Mouse (Mus musculus) embryonic facial prominence, embryonic 14.5 days (tissue): ENCODE results near the gene Fut11. TPM values are rescaled to one million over a fixed set of nuclear protein-coding genes. Genes with fewer than 3 reads are reported as not detected.

Source experiments
- ATAC-seq: fragments of 200-750 bp; cut with Nextera tagmentation; 2 replicates; pipeline ENCODE4 v1.8.0; 2017; ENCODE audit warnings: low read depth, moderate number of reproducible peaks, moderate TSS enrichment
- DNase-seq: peaks from one replicate; pipeline ENCODE4 v3.0.0-alpha.2; 2015; ENCODE audit warnings: low spot score
- H3K27ac ChIP-seq: fragments of 300-500 bp; sonication (generic); replicated peaks from 2 replicates; pipeline ENCODE4 v1.5.1; 2014; ENCODE audit warnings: low read depth, mild to moderate bottlenecking, low read length, moderate library complexity
- H3K27me3 ChIP-seq: fragments of 300-500 bp; sonication (generic); replicated peaks from 2 replicates; pipeline ENCODE4 v1.6.1; 2014; ENCODE audit warnings: low read length; ENCODE audit not compliant: control insufficient read depth, insufficient read depth
- H3K36me3 ChIP-seq: fragments of 300-500 bp; sonication (generic); 2 replicates; pipeline ENCODE4 v1.6.1; 2014; ENCODE audit warnings: low read length, mixed read lengths; ENCODE audit not compliant: control insufficient read depth, insufficient read depth
- H3K4me1 ChIP-seq: fragments of 300-500 bp; sonication (generic); 2 replicates; pipeline ENCODE4 v1.6.1; 2014; ENCODE audit warnings: antibody characterized with exemption, low read length; ENCODE audit not compliant: control insufficient read depth, insufficient read depth
- H3K4me2 ChIP-seq: fragments of 300-500 bp; sonication (generic); 2 replicates; pipeline ENCODE4 v1.6.1; 2014; ENCODE audit warnings: low read depth, mild to moderate bottlenecking, low read length, moderate library complexity, mixed read lengths
- H3K4me3 ChIP-seq: fragments of 300-500 bp; sonication (generic); 2 replicates; pipeline ENCODE4 v1.5.1; 2014; ENCODE audit warnings: low read depth, mild to moderate bottlenecking, low read length
- H3K9ac ChIP-seq: fragments of 300-500 bp; sonication (generic); 2 replicates; pipeline ENCODE4 v1.6.1; 2014; ENCODE audit warnings: low read depth, mild to moderate bottlenecking, low read length, moderate library complexity, mixed read lengths
- H3K9me3 ChIP-seq: fragments of 300-500 bp; sonication (generic); 2 replicates; pipeline ENCODE4 v1.6.1; 2016; ENCODE audit warnings: low read length; ENCODE audit not compliant: control insufficient read depth
- WGBS: fragments of 180-500 bp; shearing (Covaris S2); extraction: QIAGEN DNeasy Blood & Tissue Kit; methylation state at CpG from one replicate; pipeline ENCODE4 v1.1.7; 2014; 5-methylcytosine and 5-hydroxymethylcytosine counted together
- polyA plus RNA-seq: library from polyadenylated mRNA; unstranded; fragments of >200 nt; fragmentation: Nextera tagmentation; extraction: Ambion mirVana; gene quantifications from 2 replicates; pipeline ENCODE4 v1.2.1, GENCODE M21; 2014

Gene Fut11
- polyA plus RNA-seq, 1 experiment from 2014 or later, result 30.1 TPM

DNA sequence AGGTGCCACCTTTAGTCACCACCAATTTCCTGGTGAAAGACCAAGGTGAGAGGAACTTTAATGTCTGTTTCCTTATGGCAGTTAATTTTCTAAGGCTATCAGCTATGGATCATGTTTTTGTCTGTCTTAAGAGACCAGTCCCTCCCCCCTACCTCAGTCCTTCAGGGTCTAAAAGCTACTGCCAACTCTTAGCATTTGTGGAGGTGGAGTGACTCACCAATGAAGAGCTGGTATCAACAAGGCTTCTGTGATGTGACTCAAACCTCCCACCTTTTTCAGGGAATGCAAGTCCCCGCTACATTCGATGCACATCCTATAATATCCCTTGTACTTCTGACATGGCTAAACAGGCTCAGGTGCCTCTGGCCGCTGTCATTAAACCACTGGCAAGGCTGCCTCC lies 8.2 kb upstream of the Fut11 start:
- WGBS, result 92% methylated on average over 3 of the region's 3 CpGs
- peaks cover 100% of the 10 kb centered on the region for H3K36me3 ChIP-seq
- DNase-seq, result no peak

DNA sequence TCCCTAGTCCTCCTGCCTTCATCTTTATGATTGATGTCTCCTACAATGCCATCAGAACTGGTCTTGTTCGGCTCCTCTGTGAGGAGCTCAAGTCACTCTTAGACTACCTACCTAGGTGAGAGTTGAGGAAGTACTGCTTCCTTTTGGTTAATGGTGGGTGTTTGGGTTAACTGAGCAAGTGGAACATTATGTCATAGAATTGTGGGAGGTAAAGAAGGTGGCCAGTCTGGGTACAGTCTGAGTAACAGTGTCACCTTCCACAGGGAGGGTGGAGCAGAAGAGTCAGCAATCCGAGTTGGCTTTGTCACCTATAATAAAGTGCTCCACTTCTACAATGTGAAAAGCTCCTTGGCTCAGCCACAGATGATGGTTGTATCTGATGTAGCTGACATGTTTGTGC lies 5.8 kb upstream of the Fut11 start:
- ATAC-seq (no peak), DNase-seq (no peak)
- no peaks in the 10 kb centered on the region for H3K4me1 ChIP-seq
- no peaks in the 10 kb centered on the region for H3K27me3 ChIP-seq
- WGBS, result 95% methylated on average over 2 of the region's 2 CpGs
- no peak overlapping the region for H3K4me2 ChIP-seq
- peaks cover 100% of the 10 kb centered on the region for H3K36me3 ChIP-seq
- no peak overlapping the region for H3K9ac ChIP-seq
- no peak overlapping the region for H3K27ac ChIP-seq
- H3K9me3 ChIP-seq, result no peaks in the 10 kb centered on the region
- H3K4me3 ChIP-seq, result no peak overlapping the region

More for the DNA sequence above, 8.2 kb upstream of the Fut11 start:
- Histone ChIP-seq H3K4me3 (no peak overlapping the region), H3K9ac (no peak overlapping the region), H3K27me3 (no peaks in the 10 kb centered on the region), H3K9me3 (no peaks in the 10 kb centered on the region), H3K27ac (no peak overlapping the region), H3K4me2 (no peak overlapping the region), H3K4me1 (no peaks in the 10 kb centered on the region)
- no peak for ATAC-seq

DNA sequence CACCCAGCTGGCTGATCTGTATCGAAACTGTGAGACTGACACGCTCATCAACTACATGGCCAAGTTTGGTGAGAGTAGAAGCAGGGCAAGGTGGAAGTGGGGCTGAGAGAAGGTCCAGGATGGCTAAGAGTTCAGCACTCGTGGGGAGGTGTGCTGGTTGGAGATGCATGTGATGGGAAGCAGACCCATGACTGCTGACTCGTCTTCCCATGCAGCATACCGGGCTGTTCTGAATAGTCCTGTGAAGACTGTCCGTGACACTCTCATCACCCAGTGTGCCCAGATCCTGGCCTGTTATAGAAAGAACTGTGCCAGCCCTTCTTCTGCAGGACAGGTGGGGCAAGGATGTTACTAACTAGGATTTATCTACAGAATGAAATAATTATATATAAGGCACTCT lies 3.0 kb upstream of the Fut11 start:
- no peak for DNase-seq
- H3K27me3 ChIP-seq, result no peaks in the 10 kb centered on the region
- H3K9ac ChIP-seq, result no peak overlapping the region
- no peak for ATAC-seq
- WGBS, result 95% methylated on average over 6 of the region's 6 CpGs
- H3K27ac ChIP-seq, result no peak overlapping the region
- peaks cover 10% of the 10 kb centered on the region for H3K4me1 ChIP-seq
- peaks cover 78% of the 10 kb centered on the region for H3K36me3 ChIP-seq
- H3K4me2 ChIP-seq, result no peak overlapping the region
- H3K4me3 ChIP-seq, result no peak overlapping the region
- no peaks in the 10 kb centered on the region for H3K9me3 ChIP-seq

DNA sequence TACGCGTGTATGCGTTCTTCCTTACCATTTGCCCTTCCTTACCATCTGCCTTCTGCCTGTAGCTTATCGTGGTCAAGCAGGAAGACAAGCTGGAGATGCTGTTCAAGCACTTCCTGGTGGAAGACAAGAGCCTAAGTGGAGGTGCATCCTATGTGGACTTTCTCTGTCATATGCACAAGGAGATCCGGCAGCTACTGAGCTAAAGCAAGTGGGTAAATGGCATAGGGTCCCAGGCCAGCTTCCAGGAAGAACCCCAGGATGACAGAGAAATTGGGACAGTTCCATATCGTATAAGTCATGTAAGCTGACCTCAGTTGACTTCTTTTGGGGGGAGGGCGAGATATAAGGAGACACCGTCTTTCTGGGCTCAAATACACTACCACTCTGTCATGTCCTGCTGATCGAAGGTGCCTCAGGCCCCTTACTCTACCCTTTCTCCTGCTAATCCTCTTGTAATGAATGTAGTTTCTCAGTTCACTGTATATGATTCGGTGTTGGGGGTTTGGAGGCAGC lies 1.1 kb upstream of the Fut11 start:
- DNase-seq (no peak), ATAC-seq (no peak)
- Histone ChIP-seq H3K27me3 (no peaks in the 10 kb centered on the region), H3K36me3 (peaks cover 68% of the 10 kb centered on the region), H3K4me2 (no peak overlapping the region), H3K27ac (no peak overlapping the region), H3K4me1 (peaks cover 19% of the 10 kb centered on the region), H3K9me3 (no peaks in the 10 kb centered on the region), H3K4me3 (no peak overlapping the region), H3K9ac (0 out of 2 replicates have a peak overlapping the region, but pooled peaks have one; percentile 32)
- 93% methylated on average over 10 of the region's 10 CpGs for WGBS

DNA sequence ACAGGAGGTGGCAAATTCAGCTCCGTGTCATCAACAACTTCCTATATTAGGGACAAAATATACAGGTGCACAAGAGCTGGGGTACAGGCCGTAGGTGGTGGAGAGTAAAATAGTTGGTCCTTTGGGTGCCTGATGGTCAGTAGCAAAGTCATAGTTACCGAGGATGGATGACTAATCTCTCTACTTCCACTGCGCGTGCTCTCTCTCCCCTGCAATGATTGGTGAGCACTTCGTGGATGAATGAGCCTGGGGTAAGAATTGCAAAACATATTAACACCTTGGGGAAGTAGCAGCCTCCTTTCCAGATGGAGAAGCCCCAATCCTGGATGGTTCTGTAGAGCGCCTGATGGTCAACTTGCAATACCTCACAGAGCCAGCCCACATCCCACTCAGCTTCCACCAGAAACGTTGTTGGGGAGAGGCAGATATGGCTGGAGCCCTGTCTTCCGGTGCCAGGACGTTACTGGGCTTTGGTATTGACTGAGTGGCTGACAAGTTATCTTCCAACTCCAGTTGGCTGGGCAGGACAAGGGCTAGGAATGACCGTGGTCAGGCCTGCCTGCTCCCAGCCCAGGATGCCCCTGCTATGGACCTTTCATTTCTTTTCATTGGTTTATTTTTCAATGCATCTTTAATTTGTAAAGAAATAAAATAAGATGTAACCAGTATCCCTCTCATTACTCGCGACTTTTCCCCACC lies 434 bp upstream of the Fut11 start:
- Histone ChIP-seq H3K4me3 (peak overlapping the region; percentile 89), H3K27ac (peak overlapping the region; percentile 97), H3K4me1 (peaks cover 19% of the 10 kb centered on the region), H3K4me2 (peak overlapping the region; percentile 73), H3K9me3 (no peaks in the 10 kb centered on the region), H3K9ac (peak overlapping the region; percentile 93), H3K36me3 (peaks cover 64% of the 10 kb centered on the region), H3K27me3 (no peaks in the 10 kb centered on the region)
- ATAC-seq (no peak; the same call in 1 of the 2 replicates), DNase-seq (no peak)
- 46% methylated on average over 13 of the region's 13 CpGs for WGBS

DNA sequence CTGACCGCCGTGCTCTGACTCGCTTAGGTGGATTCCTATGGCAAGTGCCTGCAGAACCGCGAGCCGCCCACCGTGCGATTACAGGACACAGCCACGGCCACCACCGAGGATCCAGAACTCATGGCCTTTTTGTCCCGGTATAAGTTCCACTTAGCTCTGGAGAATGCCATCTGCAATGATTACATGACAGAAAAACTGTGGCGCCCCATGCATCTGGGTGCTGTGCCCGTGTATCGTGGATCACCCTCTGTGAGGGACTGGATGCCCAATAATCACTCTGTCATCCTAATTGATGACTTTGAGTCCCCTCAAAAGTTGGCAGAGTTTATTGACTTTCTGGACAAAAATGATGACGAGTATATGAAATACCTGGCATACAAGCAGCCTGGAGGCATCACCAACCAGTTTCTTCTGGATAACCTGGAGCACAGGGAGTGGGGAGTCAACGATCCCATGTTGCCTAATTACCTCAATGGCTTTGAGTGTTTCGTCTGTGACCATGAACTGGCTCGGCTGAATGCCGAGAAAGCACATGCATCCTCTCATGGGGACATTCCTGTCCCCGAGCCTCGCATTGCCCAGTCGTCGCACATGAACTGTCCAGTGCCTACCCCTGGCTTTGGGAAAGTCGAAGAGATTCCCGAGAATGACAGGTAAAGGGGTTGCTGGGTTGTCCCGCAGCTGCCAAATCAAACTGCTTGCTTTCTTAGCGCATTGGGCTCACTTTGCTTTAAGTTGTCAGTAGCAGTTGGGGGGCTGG lies 1.2 kb downstream of the Fut11 start:
- DNase-seq, result no peak
- H3K36me3 ChIP-seq, result peaks cover 62% of the 10 kb centered on the region
- peaks cover 19% of the 10 kb centered on the region for H3K4me1 ChIP-seq
- H3K9ac ChIP-seq, result peak overlapping the region; percentile 93
- 14% methylated on average over 24 of the region's 27 CpGs for WGBS
- peak overlapping the region; percentile 73 for H3K4me2 ChIP-seq
- H3K4me3 ChIP-seq, result peak overlapping the region; percentile 89
- ATAC-seq, result no peak
- no peaks in the 10 kb centered on the region for H3K9me3 ChIP-seq
- H3K27me3 ChIP-seq, result no peaks in the 10 kb centered on the region
- H3K27ac ChIP-seq, result peak overlapping the region; percentile 97

DNA sequence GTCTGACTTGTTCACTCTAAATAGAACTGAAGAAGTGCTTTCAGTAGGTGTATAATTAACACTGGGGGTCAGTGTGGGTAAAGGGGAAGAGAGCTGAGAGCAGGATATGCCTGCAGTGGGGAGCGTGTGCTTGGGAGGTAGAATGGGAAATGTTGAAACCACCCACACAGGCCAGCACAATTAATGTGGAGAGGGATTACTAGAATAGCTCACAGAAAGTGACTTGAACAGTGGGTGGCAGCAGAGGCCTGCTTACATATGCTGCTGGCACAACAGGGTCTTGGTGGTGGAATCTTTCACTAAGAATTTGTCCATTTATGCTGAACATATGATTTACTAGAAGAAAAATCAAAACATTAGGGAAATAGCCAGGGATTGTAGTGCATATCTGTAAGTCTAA lies 2.2 kb downstream of the Fut11 start:
- no peak for ATAC-seq
- H3K27me3 ChIP-seq, result no peaks in the 10 kb centered on the region
- peak overlapping the region; percentile 73 for H3K4me2 ChIP-seq
- WGBS, result 14% methylated on average over 1 of the region's 1 CpGs
- peaks cover 51% of the 10 kb centered on the region for H3K36me3 ChIP-seq
- H3K9me3 ChIP-seq, result no peaks in the 10 kb centered on the region
- no peak overlapping the region for H3K27ac ChIP-seq
- DNase-seq, result peak; percentile 83
- peak overlapping the region; percentile 26; the same call in 1 of the 2 replicates for H3K9ac ChIP-seq
- H3K4me1 ChIP-seq, result peaks cover 26% of the 10 kb centered on the region
- H3K4me3 ChIP-seq, result peak overlapping the region; percentile 89

DNA sequence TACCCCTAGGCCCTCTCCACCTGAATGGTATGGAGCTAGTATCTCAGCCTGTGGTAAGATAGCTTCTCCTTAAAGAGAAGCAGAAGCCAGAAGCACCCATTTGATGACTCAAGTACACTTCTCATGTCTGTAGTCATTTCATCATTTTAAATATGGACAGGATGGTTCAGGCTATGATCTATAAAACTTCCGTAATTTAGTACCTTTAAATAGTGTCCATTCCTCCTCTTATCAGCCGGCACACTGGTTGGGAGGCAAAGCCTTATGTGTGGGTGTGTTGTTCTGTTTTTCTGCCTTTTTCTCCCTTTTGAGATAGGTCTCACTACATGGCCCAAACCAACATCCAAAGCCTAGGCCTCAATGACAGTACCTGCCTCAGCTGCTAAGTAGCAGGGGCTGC lies 3.7 kb downstream of the Fut11 start:
- Histone ChIP-seq H3K9ac (no peak overlapping the region), H3K9me3 (no peaks in the 10 kb centered on the region), H3K4me2 (no peak overlapping the region), H3K36me3 (peaks cover 36% of the 10 kb centered on the region), H3K27me3 (no peaks in the 10 kb centered on the region), H3K4me3 (no peak overlapping the region), H3K27ac (no peak overlapping the region), H3K4me1 (peaks cover 29% of the 10 kb centered on the region)
- ATAC-seq (no peak), DNase-seq (no peak)
- 90% methylated on average over 2 of the region's 2 CpGs for WGBS
